Mouse (Mus musculus) kidney, postnatal 0 days (tissue): ENCODE data around the gene Camk2b. TPM values are rescaled to one million over a fixed set of nuclear protein-coding genes. Genes with fewer than 3 reads are reported as not detected.
"Not testable (repeated sequence)": the region's sequence is repeated elsewhere in the genome, so short reads cannot be mapped to it uniquely, and the experiment has no call there.

ENCODE experiments used
- ATAC-seq: fragments of 200-750 bp; cut with Nextera tagmentation; replicated peaks from 2 replicates; pipeline ENCODE4 v1.8.0; 2017; ENCODE audit warnings: low read depth, moderate number of reproducible peaks, moderate TSS enrichment, moderate library complexity; ENCODE audit not compliant: low FRiP score
- DNase-seq: peaks from one replicate; pipeline ENCODE4 v3.0.0-alpha.2; 2016; ENCODE audit warnings: low spot score
- H3K27ac ChIP-seq: fragments of 300-500 bp; sonication (generic); 2 replicates; pipeline ENCODE4 v1.5.1; 2014; ENCODE audit warnings: mild to moderate bottlenecking
- H3K27me3 ChIP-seq: fragments of 300-500 bp; sonication (generic); 2 replicates; pipeline ENCODE4 v1.6.1; 2014; ENCODE audit warnings: low read length, mixed read lengths; ENCODE audit not compliant: insufficient read depth
- H3K36me3 ChIP-seq: fragments of 300-500 bp; sonication (generic); 2 replicates; pipeline ENCODE4 v1.6.1; 2014; ENCODE audit warnings: low read length, mixed read lengths; ENCODE audit not compliant: insufficient read depth
- H3K4me1 ChIP-seq: fragments of 300-500 bp; sonication (generic); replicated peaks from 2 replicates; pipeline ENCODE4 v1.6.1; 2014; ENCODE audit warnings: antibody characterized with exemption, low read length, mixed read lengths; ENCODE audit not compliant: insufficient read depth
- H3K4me2 ChIP-seq: fragments of 300-500 bp; sonication (generic); 2 replicates; pipeline ENCODE4 v1.6.1; 2014; ENCODE audit warnings: mild to moderate bottlenecking, low read length, moderate library complexity, mixed read lengths
- H3K4me3 ChIP-seq: fragments of 300-500 bp; sonication (generic); replicated peaks from 2 replicates; pipeline ENCODE4 v1.5.1; 2014; ENCODE audit warnings: low read depth, low read length
- H3K9ac ChIP-seq: fragments of 300-500 bp; sonication (generic); 2 replicates; pipeline ENCODE4 v1.6.1; 2014; ENCODE audit warnings: low read depth, low read length
- H3K9me3 ChIP-seq: fragments of 300-500 bp; sonication (generic); replicated peaks from 2 replicates; pipeline ENCODE4 v1.6.1; 2016; ENCODE audit warnings: low read length, inconsistent platforms, mixed read lengths
- CTCF ChIP-seq: IDR thresholded peaks from 2 replicates; pipeline ENCODE4 v1.5.1; 2016; ENCODE audit warnings: antibody characterized with exemption, low read depth, mild to moderate bottlenecking, moderate library complexity
- WGBS: fragments of 180-500 bp; shearing (Covaris S2); extraction: QIAGEN DNeasy Blood & Tissue Kit; methylation state at CpG from one replicate; pipeline ENCODE4 v1.1.7; 2014; 5-methylcytosine and 5-hydroxymethylcytosine counted together
- polyA plus RNA-seq: library from polyadenylated mRNA; unstranded; fragments of >200 nt; fragmentation: Nextera tagmentation; extraction: Ambion mirVana; gene quantifications from 2 replicates; pipeline ENCODE4 v1.2.1, GENCODE M21; 2015

Gene Camk2b
- polyA plus RNA-seq, result 3.3 and 3.5 TPM in 2 replicates

DNA sequence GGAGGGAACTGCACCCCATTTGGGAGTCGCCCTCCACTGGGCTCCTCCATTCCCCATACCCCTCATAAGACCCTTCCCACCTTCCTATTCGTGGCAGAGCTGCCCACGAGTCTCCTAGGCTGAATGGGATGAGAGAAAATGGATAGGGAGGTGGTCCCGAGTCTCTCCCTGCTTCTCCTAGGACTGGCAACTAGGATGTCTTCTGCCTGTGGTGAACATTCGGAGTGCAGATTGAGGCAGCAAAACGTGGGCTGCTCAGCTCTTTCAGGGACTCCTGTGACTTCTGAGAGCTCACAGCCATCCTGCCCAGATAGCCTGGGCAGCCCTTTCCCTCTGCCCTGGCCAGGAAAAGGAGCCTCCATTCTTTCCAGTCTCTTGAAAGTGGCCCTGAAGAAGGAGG is at the start of gene Camk2b:
Gene Camk2b, minus strand, starts transcription at position 187 of the 400 bp plus-strand sequence.
- no peak for ATAC-seq
- Histone ChIP-seq H3K9ac (peak within 1 kb of the TSS; percentile 47; the same call in 1 of the 2 replicates), H3K36me3 (no peaks in the 10 kb centered on the region), H3K27me3 (peaks cover 49% of the 10 kb centered on the region), H3K4me2 (peak within 1 kb of the TSS; percentile 95), H3K27ac (no peak within 1 kb of the TSS), H3K4me1 (peaks cover 3% of the 10 kb centered on the region; the same call in 1 of the 2 replicates), H3K4me3 (peak within 1 kb of the TSS; percentile 51), H3K9me3 (no peaks in the 10 kb centered on the region)
- no peak for TF ChIP-seq CTCF
- DNase-seq, result no peak
- 11% methylated on average over 6 of the region's 6 CpGs for WGBS

DNA sequence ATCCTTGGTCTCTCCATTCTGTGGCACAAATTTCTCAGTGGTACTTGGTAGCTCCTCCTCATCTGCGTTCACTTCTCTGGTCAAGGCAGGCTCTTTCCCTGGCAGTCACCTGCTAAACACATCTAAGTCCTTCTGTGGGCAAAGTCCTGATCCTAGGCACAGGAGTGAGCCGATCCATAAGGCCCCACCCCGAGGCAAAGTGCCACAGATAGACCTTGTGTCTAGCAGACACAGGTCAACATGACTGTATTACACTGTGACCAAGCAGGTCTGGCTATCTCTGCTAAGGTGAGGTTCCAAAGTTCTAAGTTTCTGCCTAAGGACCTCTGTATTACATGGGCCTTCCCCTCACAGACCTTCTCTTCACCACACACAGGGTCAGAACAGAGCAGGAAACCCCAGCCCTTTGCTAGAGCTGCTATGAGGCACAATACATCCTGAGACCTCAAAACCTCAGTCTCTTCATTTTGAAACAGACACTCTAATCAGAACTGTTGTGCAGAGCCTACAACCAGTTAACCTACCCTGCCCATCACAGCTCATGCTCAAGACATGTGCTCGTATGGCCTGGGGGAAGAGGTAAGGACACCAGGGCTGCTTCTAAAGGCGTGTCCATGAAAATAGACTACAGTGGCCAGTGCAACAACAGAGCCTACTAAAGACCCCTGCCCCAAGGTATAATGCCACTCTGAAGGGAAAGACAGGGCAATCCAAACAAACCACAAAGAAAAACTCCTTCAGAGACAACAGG is 45.7 kb upstream of the Camk2b start:
- peaks cover 40% of the 10 kb centered on the region for H3K36me3 ChIP-seq

DNA sequence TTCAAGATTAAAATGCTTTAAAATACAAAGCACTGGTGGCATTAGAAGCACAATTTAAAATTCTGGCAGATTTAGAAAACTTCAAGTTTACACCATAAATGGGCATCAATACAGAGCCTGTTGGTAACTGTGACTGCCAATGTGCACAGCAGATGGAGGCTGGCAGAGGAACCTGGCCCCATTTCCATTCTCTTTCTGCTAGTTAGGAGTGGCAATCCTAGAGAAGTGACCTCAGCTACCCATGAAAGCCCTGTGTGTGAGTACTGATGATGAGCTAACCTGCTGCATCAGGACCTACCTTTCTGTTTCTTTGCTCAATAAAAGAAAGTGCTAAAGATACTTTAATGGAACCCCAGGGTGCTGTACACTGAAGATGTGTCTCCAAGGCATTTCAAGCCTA is 43.8 kb upstream of the Camk2b start:
- no peak overlapping the region for H3K4me3 ChIP-seq
- no peak overlapping the region for H3K27ac ChIP-seq
- ATAC-seq (no peak), DNase-seq (no peak)
- no peak for TF ChIP-seq CTCF
- H3K4me1 ChIP-seq, result no peaks in the 10 kb centered on the region
- no peaks in the 10 kb centered on the region for H3K27me3 ChIP-seq
- H3K9ac ChIP-seq, result no peak overlapping the region
- H3K36me3 ChIP-seq, result peaks cover 36% of the 10 kb centered on the region
- no peaks in the 10 kb centered on the region for H3K9me3 ChIP-seq
- H3K4me2 ChIP-seq, result no peak overlapping the region

More for the DNA sequence above, 45.7 kb upstream of the Camk2b start:
- H3K4me3 ChIP-seq, result no peak overlapping the region
- TF ChIP-seq CTCF, result no peak
- ATAC-seq (no peak), DNase-seq (no peak)
- no peak overlapping the region for H3K9ac ChIP-seq
- H3K27ac ChIP-seq, result no peak overlapping the region
- H3K4me1 ChIP-seq, result no peaks in the 10 kb centered on the region
- no peak overlapping the region for H3K4me2 ChIP-seq
- no peaks in the 10 kb centered on the region for H3K27me3 ChIP-seq
- WGBS, result 89% methylated on average over 5 of the region's 5 CpGs
- H3K9me3 ChIP-seq, result no peaks in the 10 kb centered on the region

DNA sequence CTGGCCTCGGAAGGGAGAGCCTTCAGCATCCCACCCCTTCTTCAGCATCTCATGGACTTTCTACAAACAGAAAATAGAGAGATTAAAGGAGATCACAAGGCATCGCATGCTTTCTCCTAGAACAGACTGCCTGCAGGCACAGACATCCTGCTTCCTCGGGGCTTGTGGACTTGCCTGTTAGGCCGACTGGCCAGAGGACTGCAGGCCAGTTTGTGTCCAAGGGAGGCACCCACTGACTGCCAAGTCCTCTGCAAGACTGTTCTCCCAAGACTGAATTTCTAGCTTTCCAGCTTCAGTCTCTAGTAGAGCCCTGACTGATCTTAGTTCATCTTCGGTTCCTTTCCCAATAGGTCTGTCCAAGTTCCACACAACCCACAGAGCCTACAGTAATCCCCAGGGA is 42.1 kb upstream of the Camk2b start:
- WGBS, result 94% methylated on average over 5 of the region's 5 CpGs
- no peaks in the 10 kb centered on the region for H3K9me3 ChIP-seq
- ATAC-seq (no peak), DNase-seq (no peak)
- no peak for TF ChIP-seq CTCF
- H3K36me3 ChIP-seq, result peaks cover 36% of the 10 kb centered on the region
- H3K27ac ChIP-seq, result no peak overlapping the region
- H3K4me1 ChIP-seq, result no peaks in the 10 kb centered on the region
- H3K4me3 ChIP-seq, result no peak overlapping the region
- no peaks in the 10 kb centered on the region for H3K27me3 ChIP-seq
- H3K9ac ChIP-seq, result no peak overlapping the region
- no peak overlapping the region for H3K4me2 ChIP-seq

DNA sequence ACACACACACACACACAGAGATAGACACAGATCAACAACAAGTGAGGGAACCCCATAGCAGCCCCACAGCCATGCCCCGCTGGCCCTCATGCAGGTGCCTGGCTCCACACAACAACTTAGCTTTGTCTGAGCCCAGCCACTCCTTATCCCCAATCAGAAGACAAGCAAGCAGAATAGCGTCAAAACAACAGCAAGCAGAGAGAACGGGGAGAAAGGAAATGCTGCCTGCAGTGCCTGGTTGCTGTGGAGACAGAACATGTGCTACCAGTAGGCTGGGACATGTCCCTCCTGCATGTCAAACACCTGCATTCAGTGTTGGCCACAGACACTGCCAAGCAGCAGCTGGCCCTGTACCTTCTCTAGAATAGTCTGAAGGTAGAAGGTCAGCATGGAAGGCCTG is 41.6 kb upstream of the Camk2b start:
- H3K4me1 ChIP-seq, result no peaks in the 10 kb centered on the region
- peaks cover 34% of the 10 kb centered on the region for H3K36me3 ChIP-seq
- H3K4me2 ChIP-seq, result no peak overlapping the region
- H3K4me3 ChIP-seq, result no peak overlapping the region
- no peak overlapping the region for H3K27ac ChIP-seq
- TF ChIP-seq CTCF, result no peak
- ATAC-seq (no peak), DNase-seq (no peak)
- WGBS, result 83% methylated on average over 3 of the region's 3 CpGs
- H3K9ac ChIP-seq, result no peak overlapping the region
- H3K9me3 ChIP-seq, result no peaks in the 10 kb centered on the region
- no peaks in the 10 kb centered on the region for H3K27me3 ChIP-seq

DNA sequence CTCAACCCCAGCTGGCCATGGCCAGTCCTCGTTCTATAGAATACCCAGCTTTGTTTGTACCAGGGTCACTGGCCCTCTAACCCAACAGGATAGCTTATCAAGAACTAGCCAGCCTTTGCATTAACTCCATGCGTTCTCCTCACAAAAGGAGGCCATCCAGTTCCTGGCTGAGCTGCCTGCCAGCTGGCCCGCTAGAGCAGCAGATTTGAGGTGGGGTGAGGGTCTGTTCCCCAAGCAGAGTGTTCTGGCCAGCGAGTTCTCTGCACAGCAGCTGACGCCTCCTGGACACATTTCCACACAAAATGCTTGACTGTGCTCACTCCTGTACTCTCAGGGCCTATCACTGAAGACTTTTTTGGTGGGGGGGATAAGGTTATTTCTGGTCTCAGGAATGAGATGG is 38.6 kb upstream of the Camk2b start:
- H3K4me2 ChIP-seq, result no peak overlapping the region
- H3K9ac ChIP-seq, result no peak overlapping the region
- H3K36me3 ChIP-seq, result peaks cover 12% of the 10 kb centered on the region; the same call in 1 of the 2 replicates
- no peak for TF ChIP-seq CTCF
- no peaks in the 10 kb centered on the region for H3K9me3 ChIP-seq
- H3K27me3 ChIP-seq, result no peaks in the 10 kb centered on the region
- no peak overlapping the region for H3K27ac ChIP-seq
- H3K4me1 ChIP-seq, result no peaks in the 10 kb centered on the region
- DNase-seq (no peak), ATAC-seq (no peak)
- 89% methylated on average over 5 of the region's 5 CpGs for WGBS
- H3K4me3 ChIP-seq, result no peak overlapping the region

DNA sequence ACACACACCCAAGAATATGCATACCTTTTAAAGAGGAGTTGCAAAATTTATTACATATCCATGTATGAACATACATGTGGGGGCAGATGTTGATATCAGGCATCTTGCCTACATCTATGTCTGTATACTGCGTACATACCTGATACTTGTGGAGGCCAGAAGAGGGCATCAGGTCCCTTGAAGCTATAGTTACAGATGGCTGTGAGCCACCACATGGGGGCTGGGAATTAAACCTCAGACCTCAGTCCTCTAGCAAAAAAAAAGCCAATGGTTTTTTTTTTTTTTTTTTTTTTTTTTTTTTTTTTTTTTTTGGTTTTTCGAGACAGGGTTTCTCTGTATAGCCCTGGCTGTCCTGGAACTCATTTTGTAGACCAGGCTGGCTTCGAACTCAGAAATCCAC is 30.5 kb upstream of the Camk2b start:
- not testable (repeated sequence) for H3K4me3 ChIP-seq, H3K9me3 ChIP-seq, DNase-seq, H3K27ac ChIP-seq, H3K9ac ChIP-seq, H3K4me2 ChIP-seq, H3K4me1 ChIP-seq, H3K36me3 ChIP-seq, H3K27me3 ChIP-seq, ATAC-seq
- WGBS, result 94% methylated on average over 1 of the region's 3 CpGs
